Mouse (Mus musculus) heart, adult 2 months (tissue): ENCODE results near the gene Hoxc4. TPM values are rescaled to one million over a fixed set of nuclear protein-coding genes. Genes with fewer than 3 reads are reported as not detected.

Experiments used
- DNase-seq, 2 experiments: peaks; one replicate each; pipeline ENCODE4 v3.0.0; 2021
- H3K27ac ChIP-seq: fragments of 200-600 bp; 2 replicates; pipeline ENCODE4 v1.8.1; 2022
- H3K27me3 ChIP-seq: fragments of 200-500 bp; 2 replicates; pipeline ENCODE4 v1.6.1; 2012; ENCODE audit warnings: mild to moderate bottlenecking, low read length, inconsistent platforms, mixed read lengths; ENCODE audit not compliant: control insufficient read depth, insufficient read depth
- H3K36me3 ChIP-seq: fragments of 200-500 bp; 2 replicates; pipeline ENCODE4 v1.6.1; 2012; ENCODE audit warnings: low read length, inconsistent platforms; ENCODE audit not compliant: control insufficient read depth, insufficient read depth
- H3K4me1 ChIP-seq: fragments of 200-500 bp; 2 replicates; pipeline ENCODE4 v1.6.1; 2011; ENCODE audit warnings: low read length; ENCODE audit not compliant: control insufficient read depth, insufficient read depth
- H3K4me3 ChIP-seq: fragments of 200-600 bp; 2 replicates; pipeline ENCODE4 v1.8.1; 2022
- H3K79me2 ChIP-seq: fragments of 200-500 bp; replicated peaks from 2 replicates; pipeline ENCODE4 v1.6.1; 2012; ENCODE audit warnings: mild to moderate bottlenecking, inconsistent platforms, low read length, moderate library complexity, mixed read lengths; ENCODE audit not compliant: control insufficient read depth, insufficient read depth
- H3K9ac ChIP-seq: fragments of 200-500 bp; 2 replicates; pipeline ENCODE4 v1.6.1; 2012; ENCODE audit warnings: low read depth, mild to moderate bottlenecking, control low read depth, inconsistent platforms, low read length, mixed read lengths
- CTCF ChIP-seq: fragments of 200-600 bp; IDR thresholded peaks from 2 replicates; pipeline ENCODE4 v1.8.1; 2022; ENCODE audit warnings: antibody characterized with exemption, mild to moderate bottlenecking, moderate library complexity
- EP300 ChIP-seq: fragments of 200-500 bp; IDR thresholded peaks from 2 replicates; pipeline ENCODE4 v1.6.1; 2011; ENCODE audit warnings: low read depth, low read length, control low read depth; ENCODE audit not compliant: insufficient read depth
- POLR2A ChIP-seq: fragments of 200-500 bp; IDR thresholded peaks from 2 replicates; pipeline ENCODE4 v1.6.1; 2011; ENCODE audit warnings: mild to moderate bottlenecking, low read depth, low read length, control low read depth; ENCODE audit not compliant: insufficient read depth
- WGBS: fragments of 180-500 bp; shearing (Covaris S2); methylation state at CpG from one replicate; pipeline ENCODE4 v1.1.7; 2018; 5-methylcytosine and 5-hydroxymethylcytosine counted together
- intact Hi-C: fragments of 180-260 bp; cut with DNase I; formaldehyde crosslinking; loops from one replicate; pipeline ENCODE4 v1.15.1; 2025
- polyA plus RNA-seq: library from polyadenylated mRNA; depleted of rRNA; stranded (reverse); fragments of >200 nt; gene quantifications from 2 replicates; pipeline ENCODE4 v1.2.3, GENCODE M21; 2012
- total RNA-seq, 2 experiments: library from RNA; stranded (reverse); gene quantifications; 2 replicates each; pipeline ENCODE4 v1.2.3; 2021

Gene Hoxc4
- total and polyA plus RNA-seq, 3 experiments, result 0.10 TPM; not detected in 2

GRCm38 (mm10) chr15:102984925-102985324 is 33.8 kb upstream of the Hoxc4 start:
- H3K27me3 ChIP-seq, result peaks cover 26% of the 10 kb centered on the region
- TF ChIP-seq POLR2A, result no peak
- TF ChIP-seq EP300, result no peak
- no peak for TF ChIP-seq CTCF
- no peak overlapping the region for H3K9ac ChIP-seq
- WGBS, result 10% methylated on average over 3 of the region's 3 CpGs
- H3K4me1 ChIP-seq, result no peaks in the 10 kb centered on the region
- H3K36me3 ChIP-seq, result no peaks in the 10 kb centered on the region
- no peak for DNase-seq
- no peak overlapping the region for H3K4me3 ChIP-seq
- H3K27ac ChIP-seq, result no peak overlapping the region
- H3K79me2 ChIP-seq, result no peaks in the 10 kb centered on the region
- intact Hi-C loops, result loop anchor here (10.0 kb wide), 1 partner anchor 320 kb away; no protein-coding TSS in a partner anchor

DNA sequence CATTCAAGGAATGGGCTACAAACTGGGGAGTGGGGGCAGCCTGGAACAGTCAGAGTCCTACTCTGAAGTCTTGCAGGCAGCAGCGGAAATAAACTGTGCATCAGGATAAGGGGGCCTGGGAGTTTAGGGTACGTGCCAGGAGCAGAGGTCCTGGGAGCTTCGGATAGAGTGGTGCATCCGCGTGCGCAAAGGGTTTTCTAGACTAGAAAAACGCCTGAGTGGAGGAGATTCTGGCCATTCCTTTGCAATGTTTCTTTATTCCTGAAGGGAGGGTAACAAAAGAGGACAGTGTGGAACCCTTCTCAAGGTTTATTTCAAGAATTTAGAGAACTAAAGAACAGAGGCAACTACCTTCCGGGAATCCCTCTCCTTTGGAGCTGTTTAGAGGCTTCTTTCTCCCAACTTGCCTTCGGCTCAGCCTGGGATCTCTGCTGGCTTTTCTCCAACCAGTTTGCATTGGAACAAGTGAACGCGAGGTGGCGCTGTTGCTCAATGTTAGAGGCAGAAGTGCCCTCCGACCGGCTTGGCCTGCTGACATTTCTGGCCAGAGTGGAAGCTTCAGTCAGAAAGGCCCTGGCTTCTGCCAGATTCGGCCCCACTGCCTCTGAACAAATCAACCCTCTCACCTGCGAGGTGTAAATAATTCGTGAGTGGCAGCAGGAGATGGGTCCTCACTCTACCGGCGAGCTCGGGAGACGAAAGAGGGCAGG is 31.5 kb upstream of the Hoxc4 start:
- Histone ChIP-seq H3K36me3 (no peaks in the 10 kb centered on the region), H3K27me3 (peaks cover 25% of the 10 kb centered on the region), H3K27ac (no peak overlapping the region), H3K9ac (0 out of 2 replicates have a peak overlapping the region, but pooled peaks have one; percentile 45), H3K4me3 (no peak overlapping the region), H3K79me2 (no peaks in the 10 kb centered on the region), H3K4me1 (no peaks in the 10 kb centered on the region)
- 4% methylated on average over 21 of the region's 21 CpGs for WGBS
- intact Hi-C loops, result loop anchor here (1.0 to 10.0 kb wide), 4 partner anchors 134 to 318 kb away; no protein-coding TSS in a partner anchor
- DNase-seq, result peak; percentile 86 to 92
- no peak for TF ChIP-seq POLR2A
- peak; percentile 75; the same call in 1 of the 2 replicates for TF ChIP-seq EP300
- peak; percentile 95 for TF ChIP-seq CTCF

- TF ChIP-seq CTCF, result no peak
- TF ChIP-seq POLR2A, result no peak
- no peak for TF ChIP-seq EP300
- intact Hi-C loops, result loop anchor here (10.0 kb wide), 1 partner anchor 317 kb away; no protein-coding TSS in a partner anchor
- peaks cover 28% of the 10 kb centered on the region for H3K27me3 ChIP-seq
These were observed 30.7 kb upstream of the Hoxc4 start for GRCm38 (mm10) chr15:102988078-102988477.

DNA sequence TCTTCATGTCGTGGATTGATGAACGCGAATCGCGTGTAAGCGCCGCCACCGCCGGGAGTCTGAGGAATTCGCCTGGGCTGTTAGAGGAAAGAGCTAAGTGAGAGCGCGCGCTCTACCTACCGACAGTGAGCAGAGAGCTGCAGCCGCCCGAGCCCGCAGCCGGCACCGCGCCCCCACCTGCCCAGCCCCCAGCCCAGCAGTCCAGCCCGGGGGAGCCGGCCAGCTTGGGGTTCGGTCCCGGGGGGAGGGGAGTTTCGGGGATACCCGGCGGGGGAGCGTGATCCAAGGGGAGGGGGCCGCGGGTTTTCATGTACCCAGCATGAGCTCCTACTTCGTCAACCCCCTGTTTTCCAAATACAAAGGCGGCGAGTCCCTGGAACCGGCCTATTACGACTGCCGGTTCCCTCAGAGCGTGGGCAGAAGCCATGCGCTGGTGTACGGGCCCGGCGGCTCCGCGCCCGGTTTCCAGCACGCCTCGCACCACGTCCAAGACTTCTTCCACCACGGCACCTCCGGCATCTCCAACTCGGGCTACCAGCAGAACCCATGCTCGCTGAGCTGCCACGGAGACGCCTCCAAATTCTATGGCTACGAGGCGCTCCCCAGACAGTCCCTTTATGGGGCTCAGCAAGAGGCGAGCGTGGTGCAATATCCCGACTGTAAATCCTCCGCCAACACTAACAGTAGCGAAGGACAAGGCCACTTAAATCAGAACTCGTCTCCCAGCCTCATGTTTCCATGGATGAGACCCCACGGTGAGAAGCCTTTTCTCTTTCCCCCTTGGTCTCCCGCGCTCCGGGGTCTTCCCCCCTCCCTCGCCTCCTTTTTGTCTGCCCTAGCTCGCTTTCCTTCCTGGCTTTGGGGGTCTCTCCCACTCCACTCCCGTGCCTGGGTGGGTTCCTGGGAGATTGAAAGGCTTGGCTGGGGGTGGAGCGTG is 28.0 kb upstream of the Hoxc4 start, which contains the start of gene Hoxc8:
Gene Hoxc8 (plus strand): TSS at position 147 of the 937 bp plus-strand sequence.
- no peak for DNase-seq
- TF ChIP-seq CTCF (no peak), EP300 (no peak), POLR2A (no peak)
- Histone ChIP-seq H3K36me3 (no peaks in the 10 kb centered on the region), H3K9ac (no peak within 1 kb of the TSS), H3K4me1 (no peaks in the 10 kb centered on the region), H3K27me3 (peaks cover 25% of the 10 kb centered on the region), H3K27ac (no peak within 1 kb of the TSS), H3K4me3 (no peak within 1 kb of the TSS), H3K79me2 (no peaks in the 10 kb centered on the region)
- intact Hi-C loops, result no loop called here
- 2% methylated on average over 69 of the region's 69 CpGs for WGBS

More at GRCm38 (mm10) chr15:102988078-102988477, 30.7 kb upstream of the Hoxc4 start:
- Histone ChIP-seq H3K4me3 (no peak overlapping the region), H3K4me1 (no peaks in the 10 kb centered on the region), H3K27ac (no peak overlapping the region), H3K79me2 (no peaks in the 10 kb centered on the region), H3K9ac (no peak overlapping the region), H3K36me3 (no peaks in the 10 kb centered on the region)
- 32% methylated on average over 5 of the region's 5 CpGs for WGBS
- no peak for DNase-seq

- 5% methylated on average over 7 of the region's 7 CpGs for WGBS
- Histone ChIP-seq H3K9ac (no peak overlapping the region), H3K27ac (no peak overlapping the region), H3K36me3 (no peaks in the 10 kb centered on the region), H3K4me3 (no peak overlapping the region), H3K79me2 (no peaks in the 10 kb centered on the region), H3K4me1 (no peaks in the 10 kb centered on the region), H3K27me3 (peaks cover 29% of the 10 kb centered on the region)
- DNase-seq, result no peak
- intact Hi-C loops, result no loop called here
- TF ChIP-seq CTCF, result no peak
These were observed 27.0 kb upstream of the Hoxc4 start for GRCm38 (mm10) chr15:102991782-102992181.

DNA sequence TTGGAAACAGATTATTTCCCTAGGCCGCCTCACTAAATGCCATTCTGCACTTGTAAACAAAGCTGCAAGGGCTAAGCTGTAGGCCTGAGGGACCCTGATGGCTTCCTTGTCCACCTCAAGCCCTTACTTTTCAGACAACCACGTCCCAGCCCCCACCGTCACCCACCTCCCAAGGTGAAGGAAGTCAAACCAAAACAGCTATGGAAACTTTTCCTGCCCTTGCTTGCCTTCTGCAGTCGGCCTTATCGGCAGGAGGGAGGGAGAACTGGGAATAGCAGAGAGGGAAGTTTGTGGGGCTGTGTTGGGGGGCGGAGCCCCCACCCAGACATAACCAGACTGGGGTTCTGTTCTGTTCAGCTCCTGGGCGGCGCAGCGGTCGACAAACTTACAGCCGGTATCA is 26.5 kb upstream of the Hoxc4 start:
- peaks cover 27% of the 10 kb centered on the region for H3K27me3 ChIP-seq
- H3K9ac ChIP-seq, result no peak overlapping the region
- intact Hi-C loops, result no loop called here
- DNase-seq, result no peak
- no peak for TF ChIP-seq CTCF
- TF ChIP-seq EP300, result no peak
- TF ChIP-seq POLR2A, result no peak
- H3K79me2 ChIP-seq, result no peaks in the 10 kb centered on the region
- no peaks in the 10 kb centered on the region for H3K36me3 ChIP-seq
- H3K27ac ChIP-seq, result no peak overlapping the region
- no peaks in the 10 kb centered on the region for H3K4me1 ChIP-seq
- H3K4me3 ChIP-seq, result no peak overlapping the region
- 3% methylated on average over 11 of the region's 11 CpGs for WGBS
